8 mouse cellular contexts compared by ENCODE assay signal in the genomic region with DNA sequence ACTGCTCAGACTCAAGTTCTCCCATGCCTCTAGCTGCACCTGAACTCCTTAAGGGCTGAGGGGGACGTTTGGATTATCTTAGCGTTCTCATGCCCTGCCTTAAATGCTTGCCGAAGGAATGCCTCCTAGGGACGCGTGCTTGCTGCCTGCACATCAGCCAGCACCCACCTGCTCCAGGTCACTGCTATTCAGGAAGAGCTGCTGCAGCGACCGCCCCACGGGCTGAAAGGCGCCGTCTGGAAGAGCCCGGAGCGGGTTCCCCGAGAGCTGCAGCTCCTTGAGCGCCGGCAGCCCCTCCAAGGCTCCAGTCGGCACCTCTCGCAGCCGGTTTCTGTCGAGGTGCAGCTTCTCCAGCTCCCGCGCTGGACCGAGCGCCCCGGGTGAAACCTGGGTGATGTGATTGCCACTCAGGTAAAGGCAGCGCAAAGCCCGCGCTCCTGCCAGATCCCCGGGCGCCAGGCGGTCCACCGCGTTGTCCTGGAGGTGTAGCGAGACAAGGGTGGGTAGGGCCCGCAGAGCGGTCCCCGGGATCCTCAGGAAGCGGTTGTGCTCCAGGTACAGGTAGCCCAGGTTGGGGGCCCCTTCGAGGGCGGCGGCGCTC. TPM values are rescaled to one million over a fixed set of nuclear protein-coding genes. Genes with fewer than 3 reads are reported as not detected.
DNase-seq lines count a peak whose midpoint lies in the region; ATAC-seq and TF ChIP-seq lines count a peak whose summit lies in the region.

No protein-coding gene starts in this region.

- no peaks in the 10 kb centered on the region for H3K36me3 ChIP-seq in lung, embryonic 16.5 days (ENCODE audit: control insufficient read depth, insufficient read depth, low read length)
- no peaks in the 10 kb centered on the region; the same call in 1 of the 2 replicates for H3K36me3 ChIP-seq in intestine, postnatal 0 days (ENCODE audit: control insufficient read depth, insufficient read depth)
- peaks cover 7% of the 10 kb centered on the region for H3K36me3 ChIP-seq in neural tube, embryonic 15.5 days

- peak; percentile 39; the same call in 1 of the 2 replicates for ATAC-seq in lung, embryonic 16.5 days (ENCODE audit: low read depth)
- peak; percentile 39 for ATAC-seq in intestine, postnatal 0 days
- no peak; the same call in 1 of the 2 replicates for ATAC-seq in neural tube, embryonic 15.5 days (ENCODE audit: low FRiP score)

- DNase-seq in adrenal gland, postnatal 25 days: peak; percentile 20
- no peak for DNase-seq in adrenal gland, adult 18-20 months (ENCODE audit: low spot score in 2 of 2)
- no peak for DNase-seq in lung, postnatal 4 days
- no peak for DNase-seq in spleen, postnatal 4 days (ENCODE audit: low spot score in 2 of 2)
- no peak for DNase-seq in right cerebral cortex, adult 2 months (ENCODE audit: low spot score in 2 of 2)

- peak overlapping the region; percentile 18; the same call in 1 of the 2 replicates for H3K27ac ChIP-seq in lung, embryonic 16.5 days (ENCODE audit: low read length)
- no peak overlapping the region for H3K27ac ChIP-seq in intestine, postnatal 0 days (ENCODE audit: low read depth, low read length)
- peak overlapping the region; percentile 33 for H3K27ac ChIP-seq in neural tube, embryonic 15.5 days (replicated peaks)

- peak overlapping the region; percentile 77 for H3K9ac ChIP-seq in lung, embryonic 16.5 days (ENCODE audit: low read length)
- H3K9ac ChIP-seq in intestine, postnatal 0 days (ENCODE audit: low read depth, low read length): peak overlapping the region; percentile 17; the same call in 1 of the 2 replicates
- peak overlapping the region; percentile 73 for H3K9ac ChIP-seq in neural tube, embryonic 15.5 days (replicated peaks)

- H3K4me1 ChIP-seq in lung, embryonic 16.5 days (replicated peaks; ENCODE audit: control insufficient read depth, insufficient read depth, low read length): peaks cover 8% of the 10 kb centered on the region; the same call in 1 of the 2 replicates
- H3K4me1 ChIP-seq in intestine, postnatal 0 days (replicated peaks; ENCODE audit: control insufficient read depth, insufficient read depth, low read length): 0 out of 2 replicates have a peak, but pooled peaks cover 6% of the 10 kb centered on the region
- peaks cover 26% of the 10 kb centered on the region for H3K4me1 ChIP-seq in neural tube, embryonic 15.5 days

- H3K9me3 ChIP-seq in lung, embryonic 16.5 days (ENCODE audit: control insufficient read depth, low read length): no peaks in the 10 kb centered on the region
- no peaks in the 10 kb centered on the region for H3K9me3 ChIP-seq in intestine, postnatal 0 days (ENCODE audit: control insufficient read depth)
- H3K9me3 ChIP-seq in neural tube, embryonic 15.5 days (replicated peaks): no peaks in the 10 kb centered on the region

- peak overlapping the region; percentile 99 for H3K4me2 ChIP-seq in lung, embryonic 16.5 days (ENCODE audit: low read depth, low read length)
- H3K4me2 ChIP-seq in intestine, postnatal 0 days (replicated peaks; ENCODE audit: low read depth): peak overlapping the region; percentile 83
- peak overlapping the region; percentile 95 for H3K4me2 ChIP-seq in neural tube, embryonic 15.5 days

- WGBS in lung, embryonic 16.5 days: 3% methylated on average over 41 of the region's 41 CpGs
- 4% methylated on average over 41 of the region's 41 CpGs for WGBS in intestine, postnatal 0 days
- 3% methylated on average over 41 of the region's 41 CpGs for WGBS in neural tube, embryonic 15.5 days

- TF ChIP-seq CTCF in intestine, postnatal 0 days (IDR thresholded peaks at IDR 0.05; ENCODE audit: low read depth): no peak

- H3K27me3 ChIP-seq in lung, embryonic 16.5 days (ENCODE audit: control insufficient read depth, insufficient read depth, low read depth, low read length): peaks cover 33% of the 10 kb centered on the region
- peaks cover 41% of the 10 kb centered on the region for H3K27me3 ChIP-seq in intestine, postnatal 0 days (replicated peaks; ENCODE audit: control insufficient read depth, insufficient read depth, low read length)
- H3K27me3 ChIP-seq in neural tube, embryonic 15.5 days (replicated peaks): peaks cover 36% of the 10 kb centered on the region

- H3K4me3 ChIP-seq in lung, embryonic 16.5 days (ENCODE audit: low read length): peak overlapping the region; percentile 60
- H3K4me3 ChIP-seq in intestine, postnatal 0 days (ENCODE audit: low read depth, low read length): peak overlapping the region; percentile 43
- H3K4me3 ChIP-seq in neural tube, embryonic 15.5 days (replicated peaks): peak overlapping the region; percentile 55

RNA-seq across cellular contexts. Expression of gene Chadl, which starts 3.6 kb away (rescaled TPM):
- 2.7 and 3.1 TPM in 2 replicates for total RNA-seq in adrenal gland, postnatal 25 days (2021)
- total RNA-seq in adrenal gland, adult 18-20 months (2021): 1 to 10 TPM; 1.8 to 3.0 TPM
- polyA plus RNA-seq in lung, embryonic 16.5 days (2015; fragmentation: Nextera tagmentation; extraction: Ambion mirVana): 4.5 and 5.6 TPM in 2 replicates
- 1.6 TPM in 2 replicates for polyA plus RNA-seq in intestine, postnatal 0 days (2015; fragmentation: Nextera tagmentation; extraction: Ambion mirVana)
- polyA plus RNA-seq in neural tube, embryonic 15.5 days (2015; fragmentation: Nextera tagmentation; extraction: Ambion mirVana): 31.7 and 34.9 TPM in 2 replicates

RNA-seq across cellular contexts. Expression of gene L3mbtl2, which starts 29.8 kb away (rescaled TPM):
- 20.6 and 22.8 TPM in 2 replicates for total RNA-seq in adrenal gland, postnatal 25 days (2021)
- 10 to 100 TPM; 18.2 to 18.5 TPM for total RNA-seq in adrenal gland, adult 18-20 months (2021)
- polyA plus RNA-seq in lung, embryonic 16.5 days (2015; fragmentation: Nextera tagmentation; extraction: Ambion mirVana): 19.8 and 24.8 TPM in 2 replicates
- 8.3 and 8.7 TPM in 2 replicates for polyA plus RNA-seq in intestine, postnatal 0 days (2015; fragmentation: Nextera tagmentation; extraction: Ambion mirVana)
- polyA plus RNA-seq in neural tube, embryonic 15.5 days (2015; fragmentation: Nextera tagmentation; extraction: Ambion mirVana): 28.0 and 28.8 TPM in 2 replicates

RNA-seq across cellular contexts. Expression of gene Zc3h7b, which starts 51.4 kb away (rescaled TPM):
- total RNA-seq in adrenal gland, postnatal 25 days (2021): 70.0 and 84.2 TPM in 2 replicates
- total RNA-seq in adrenal gland, adult 18-20 months (2021): 10 to 100 TPM; 68.9 to 69.9 TPM
- polyA plus RNA-seq in lung, embryonic 16.5 days (2015; fragmentation: Nextera tagmentation; extraction: Ambion mirVana): 25.7 and 32.0 TPM in 2 replicates
- 5.6 and 7.3 TPM in 2 replicates for polyA plus RNA-seq in intestine, postnatal 0 days (2015; fragmentation: Nextera tagmentation; extraction: Ambion mirVana)
- polyA plus RNA-seq in neural tube, embryonic 15.5 days (2015; fragmentation: Nextera tagmentation; extraction: Ambion mirVana): 41.7 and 41.9 TPM in 2 replicates

RNA-seq across cellular contexts. Expression of gene Rangap1, which starts 51.9 kb away (rescaled TPM):
- total RNA-seq in adrenal gland, postnatal 25 days (2021): 60.3 and 73.7 TPM in 2 replicates
- total RNA-seq in adrenal gland, adult 18-20 months (2021): 10 to 100 TPM; 69.7 to 70.0 TPM
- polyA plus RNA-seq in lung, embryonic 16.5 days (2015; fragmentation: Nextera tagmentation; extraction: Ambion mirVana): 94.6 and 95.7 TPM in 2 replicates
- polyA plus RNA-seq in intestine, postnatal 0 days (2015; fragmentation: Nextera tagmentation; extraction: Ambion mirVana): 20.6 and 21.9 TPM in 2 replicates
- 127 and 128 TPM in 2 replicates for polyA plus RNA-seq in neural tube, embryonic 15.5 days (2015; fragmentation: Nextera tagmentation; extraction: Ambion mirVana)

Comparison
In these comparisons a context has a peak if more than half of its experiments do, and no peak if none do; other contexts are left out.
1. H3K9ac ChIP-seq: peak in every context shown above with its lines; median percentile 77 in lung, embryonic 16.5 days; 73 in neural tube, embryonic 15.5 days; 17 in intestine, postnatal 0 days.